Mouse (Mus musculus) heart, embryonic 14.5 days (tissue): Measurements from ENCODE around the gene Cd3g. TPM values are rescaled to one million over a fixed set of nuclear protein-coding genes. Genes with fewer than 3 reads are reported as not detected.
A peak's percentile ranks its signal among the peaks of the same experiment; 100 is the strongest.

Experiments
- ATAC-seq: fragments of 200-750 bp; cut with Nextera tagmentation; 2 replicates; pipeline ENCODE4 v1.8.0; 2017; ENCODE audit warnings: low read depth, moderate TSS enrichment; ENCODE audit not compliant: insufficient number of reproducible peaks, insufficient read depth, low FRiP score
- H3K27ac ChIP-seq, 2 experiments: fragments of 200-500 bp in 1 of 2; fragments of 300-500 bp in 1 of 2; sonication (generic) in 1 of 2; replicated peaks in 1 of 2; 2 replicates each; pipeline ENCODE4 v1.5.1; 2012 to 2014; ENCODE audit warnings: low read depth in 2 of 2, low read length in 2 of 2, control low read depth in 1 of 2, mild to moderate bottlenecking in 1 of 2, mixed read lengths in 1 of 2; ENCODE audit not compliant: control insufficient read depth in 1 of 2, insufficient read depth in 1 of 2
- H3K27me3 ChIP-seq: fragments of 300-500 bp; sonication (generic); 2 replicates; pipeline ENCODE4 v1.6.1; 2014; ENCODE audit warnings: mild to moderate bottlenecking, low read length, control low read depth; ENCODE audit not compliant: control insufficient read depth, insufficient read depth
- H3K36me3 ChIP-seq: fragments of 300-500 bp; sonication (generic); 2 replicates; pipeline ENCODE4 v1.6.1; 2014; ENCODE audit warnings: mild to moderate bottlenecking, control low read depth, low read length, mixed read lengths; ENCODE audit not compliant: control insufficient read depth, insufficient read depth
- H3K4me1 ChIP-seq, 2 experiments: fragments of 200-500 bp in 1 of 2; fragments of 300-500 bp in 1 of 2; sonication (generic) in 1 of 2; 2 replicates each; pipeline ENCODE4 v1.6.1; 2012 to 2014; ENCODE audit warnings: low read length in 2 of 2, control low read depth in 1 of 2, mixed read lengths in 1 of 2; ENCODE audit not compliant: control insufficient read depth in 2 of 2, insufficient read depth in 2 of 2
- H3K4me2 ChIP-seq: fragments of 300-500 bp; sonication (generic); 2 replicates; pipeline ENCODE4 v1.6.1; 2014; ENCODE audit warnings: mild to moderate bottlenecking, low read length
- H3K4me3 ChIP-seq, 2 experiments: fragments of 200-500 bp in 1 of 2; fragments of 300-500 bp in 1 of 2; sonication (generic) in 1 of 2; 2 replicates each; pipeline ENCODE4 v1.5.1; 2012 to 2014; ENCODE audit warnings: low read length in 2 of 2, mild to moderate bottlenecking in 2 of 2, control low read depth in 1 of 2, low read depth in 1 of 2, moderate library complexity in 1 of 2; ENCODE audit not compliant: control insufficient read depth in 1 of 2, insufficient read depth in 1 of 2
- H3K9ac ChIP-seq: fragments of 300-500 bp; sonication (generic); 2 replicates; pipeline ENCODE4 v1.6.1; 2014; ENCODE audit warnings: mild to moderate bottlenecking, low read length
- H3K9me3 ChIP-seq: fragments of 300-500 bp; sonication (generic); 2 replicates; pipeline ENCODE4 v1.6.1; 2016; ENCODE audit warnings: low read length, control low read depth; ENCODE audit not compliant: control insufficient read depth
- WGBS: fragments of 180-500 bp; shearing (Covaris S2); extraction: QIAGEN DNeasy Blood & Tissue Kit; methylation state at CpG from one replicate; pipeline ENCODE4 v1.1.7; 2014; 5-methylcytosine and 5-hydroxymethylcytosine counted together
- polyA plus RNA-seq: library from polyadenylated mRNA; unstranded; fragments of >200 nt; fragmentation: Nextera tagmentation; extraction: Ambion mirVana; gene quantifications from 2 replicates; pipeline ENCODE4 v1.2.1, GENCODE M21; 2014

Gene Cd3g
- polyA plus RNA-seq, 1 experiment from 2014 or later, result 0.20 TPM

DNA sequence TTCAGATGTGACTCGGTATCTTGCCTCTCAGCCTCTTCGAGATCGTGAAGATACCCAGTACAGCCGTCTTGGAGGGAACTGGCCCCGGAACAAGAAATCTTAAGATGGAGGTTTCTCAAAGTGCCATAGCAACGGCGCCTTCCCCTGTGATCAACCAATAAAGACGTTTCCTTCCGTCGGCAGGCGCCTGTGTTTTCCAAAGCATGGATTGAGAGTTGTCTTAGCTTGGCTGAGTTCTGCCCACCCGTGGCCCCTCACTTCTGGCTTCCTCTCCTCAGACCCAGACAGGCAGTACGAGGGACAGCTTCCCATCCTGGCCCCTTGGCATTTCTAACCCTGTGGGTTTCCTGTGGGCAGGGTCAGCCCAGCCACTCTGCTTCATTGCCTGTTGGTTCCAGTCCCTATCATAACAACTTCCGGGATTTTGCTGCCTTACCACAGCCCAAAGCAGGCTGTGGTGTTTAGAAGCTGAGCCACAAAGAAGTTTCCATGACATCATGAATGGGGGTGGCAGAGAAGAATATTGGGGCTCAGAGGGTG lies 6.1 kb upstream of the Cd3g start:
- H3K36me3 ChIP-seq, result no peaks in the 10 kb centered on the region
- no peak overlapping the region for H3K4me3 ChIP-seq
- H3K27ac ChIP-seq, result no peak overlapping the region
- H3K27me3 ChIP-seq, result no peaks in the 10 kb centered on the region
- H3K4me2 ChIP-seq, result peak overlapping the region; percentile 29
- no peak overlapping the region for H3K9ac ChIP-seq
- ATAC-seq, result no peak
- H3K9me3 ChIP-seq, result no peaks in the 10 kb centered on the region
- WGBS, result 56% methylated on average over 14 of the region's 14 CpGs
- peaks cover 2 to 6% of the 10 kb centered on the region in 2 experiments; a peak in 1 of 4 replicates for H3K4me1 ChIP-seq

DNA sequence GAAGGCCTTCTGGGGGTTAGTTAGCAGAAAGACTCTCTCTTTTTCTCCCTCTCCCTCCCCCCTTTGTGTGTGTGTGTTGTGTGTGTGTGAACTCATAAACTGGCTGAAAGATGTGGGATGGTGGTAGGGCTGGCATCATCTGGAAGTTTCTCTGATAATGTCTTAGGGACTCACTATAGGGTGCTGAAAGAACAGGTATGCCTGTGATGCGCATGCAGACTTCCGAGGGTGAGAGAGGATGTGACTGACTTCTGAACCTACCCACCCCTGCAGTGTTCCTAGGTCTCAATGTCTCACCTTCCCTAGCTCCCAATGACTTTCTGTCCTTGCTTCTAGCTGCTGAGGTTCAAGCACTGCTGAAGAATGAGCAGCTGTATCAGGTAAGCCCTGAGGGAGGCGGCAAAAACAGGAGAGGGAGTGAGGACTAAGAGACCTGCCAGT lies 5.5 kb upstream of the Cd3g start:
- WGBS, result 67% methylated on average over 3 of the region's 3 CpGs
- Histone ChIP-seq H3K36me3 (no peaks in the 10 kb centered on the region), H3K9ac (no peak overlapping the region), H3K27ac (no peak overlapping the region), H3K4me1 (peaks cover 2 to 6% of the 10 kb centered on the region in 2 experiments; a peak in 1 of 4 replicates), H3K9me3 (no peaks in the 10 kb centered on the region), H3K4me3 (no peak overlapping the region), H3K27me3 (no peaks in the 10 kb centered on the region), H3K4me2 (peak overlapping the region; percentile 29; the same call in 1 of the 2 replicates)
- no peak for ATAC-seq

DNA sequence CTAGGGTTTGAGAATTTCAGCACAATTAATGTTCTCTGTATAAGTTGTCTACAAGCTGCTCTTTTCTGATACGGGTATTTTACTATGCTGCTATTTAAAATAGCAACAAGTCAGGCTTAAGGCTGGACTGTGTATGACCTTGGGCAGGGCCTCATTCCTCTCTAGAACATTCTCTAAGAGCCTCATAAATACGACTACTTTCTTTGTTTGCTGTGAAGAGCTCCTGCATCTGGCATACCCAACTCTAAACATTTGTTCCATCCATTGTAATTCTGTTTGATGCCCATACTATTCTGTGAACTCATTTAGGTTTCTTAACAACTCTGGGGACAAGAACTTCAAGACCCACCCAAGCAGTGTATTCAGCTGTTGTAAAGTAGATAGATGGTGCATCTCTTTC lies 2.8 kb upstream of the Cd3g start:
- 56% methylated on average over 2 of the region's 2 CpGs for WGBS
- H3K27me3 ChIP-seq, result peaks cover 3% of the 10 kb centered on the region; the same call in 1 of the 2 replicates
- no peaks in the 10 kb centered on the region for H3K36me3 ChIP-seq
- H3K27ac ChIP-seq, result no peak overlapping the region
- H3K9ac ChIP-seq, result no peak overlapping the region
- no peak overlapping the region for H3K4me3 ChIP-seq
- H3K4me1 ChIP-seq, result peaks cover 2 to 6% of the 10 kb centered on the region in 2 experiments; a peak in 1 of 4 replicates
- H3K9me3 ChIP-seq, result no peaks in the 10 kb centered on the region
- no peak overlapping the region for H3K4me2 ChIP-seq
- no peak for ATAC-seq

DNA sequence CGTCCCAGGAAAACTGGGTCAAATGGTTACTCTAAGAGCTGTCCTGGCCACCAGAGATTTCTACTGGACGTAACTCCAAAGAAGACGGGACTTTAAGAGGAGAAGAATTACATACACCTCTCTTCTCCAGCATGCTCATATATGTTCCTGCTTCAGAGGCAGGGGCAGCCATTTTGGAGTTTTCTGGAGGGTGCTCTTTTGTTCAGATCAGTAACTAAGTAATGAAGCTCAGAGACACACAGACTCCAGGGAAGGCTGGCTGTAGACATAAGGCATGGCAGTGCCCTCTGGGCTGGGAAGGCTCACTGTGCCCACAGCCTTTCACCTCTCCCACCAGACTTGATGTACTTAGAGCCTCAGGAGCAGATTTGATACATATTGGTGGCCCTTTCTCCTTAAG lies 2.3 kb upstream of the Cd3g start:
- Histone ChIP-seq H3K36me3 (no peaks in the 10 kb centered on the region), H3K4me3 (no peak overlapping the region), H3K27ac (no peak overlapping the region), H3K4me2 (no peak overlapping the region), H3K9ac (no peak overlapping the region), H3K4me1 (peaks cover 2 to 6% of the 10 kb centered on the region in 2 experiments; a peak in 1 of 4 replicates), H3K9me3 (no peaks in the 10 kb centered on the region), H3K27me3 (peaks cover 4% of the 10 kb centered on the region; the same call in 1 of the 2 replicates)
- ATAC-seq, result no peak
- WGBS, result 80% methylated on average over 3 of the region's 3 CpGs

DNA sequence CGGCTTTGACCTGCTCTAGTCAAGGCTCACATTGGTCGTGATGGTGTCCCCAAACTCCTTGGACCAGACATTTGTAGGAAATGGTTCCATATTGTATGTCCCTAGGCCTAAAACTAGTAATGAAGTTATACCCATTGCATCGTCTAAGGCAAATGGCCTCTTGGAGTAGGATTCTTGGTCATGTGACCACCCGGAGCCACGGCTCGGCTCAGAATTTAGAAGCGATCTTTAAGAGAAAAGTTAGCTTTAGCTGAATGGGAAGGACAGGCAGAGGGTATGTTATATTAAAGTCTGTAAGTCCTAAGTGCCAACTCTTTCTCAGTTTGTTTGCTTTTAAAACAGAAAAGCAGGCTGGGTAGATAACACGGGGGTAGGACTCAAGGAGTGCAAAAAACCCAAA lies 1.9 kb upstream of the Cd3g start:
- no peaks in the 10 kb centered on the region for H3K9me3 ChIP-seq
- no peak overlapping the region for H3K9ac ChIP-seq
- H3K4me3 ChIP-seq, result no peak overlapping the region
- no peak for ATAC-seq
- peaks cover 2 to 6% of the 10 kb centered on the region in 2 experiments; a peak in 1 of 4 replicates for H3K4me1 ChIP-seq
- no peaks in the 10 kb centered on the region for H3K36me3 ChIP-seq
- H3K27me3 ChIP-seq, result peaks cover 4% of the 10 kb centered on the region; the same call in 1 of the 2 replicates
- no peak overlapping the region for H3K4me2 ChIP-seq
- 85% methylated on average over 8 of the region's 8 CpGs for WGBS
- no peak overlapping the region for H3K27ac ChIP-seq

DNA sequence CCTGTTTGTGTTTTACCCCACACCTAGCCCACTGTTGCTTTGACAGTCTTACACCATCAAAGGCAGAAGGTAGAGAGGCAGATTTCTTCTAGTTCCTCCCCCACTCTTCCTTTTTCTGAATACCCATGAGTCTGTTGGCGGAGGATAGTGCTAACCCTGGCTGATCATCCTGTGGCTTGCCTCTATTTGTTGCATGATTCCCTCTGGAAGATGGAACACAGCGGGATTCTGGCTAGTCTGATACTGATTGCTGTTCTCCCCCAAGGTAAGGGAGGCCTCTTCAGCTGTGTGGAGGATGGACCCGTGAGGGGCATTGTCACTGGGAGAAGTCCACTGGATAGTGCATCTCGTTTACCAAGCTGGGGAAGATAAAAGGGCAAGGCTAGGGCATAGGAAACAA lies 1.4 kb upstream of the Cd3g start, which contains the start of gene Cd3d:
Gene Cd3d (plus strand): TSS at position 111 of the 400 bp plus-strand sequence.
- H3K9ac ChIP-seq, result no peak within 1 kb of the TSS
- no peaks in the 10 kb centered on the region for H3K9me3 ChIP-seq
- peaks cover 2 to 6% of the 10 kb centered on the region in 2 experiments; a peak in 1 of 4 replicates for H3K4me1 ChIP-seq
- no peaks in the 10 kb centered on the region for H3K36me3 ChIP-seq
- H3K4me3 ChIP-seq, result no peak within 1 kb of the TSS
- H3K27me3 ChIP-seq, result peaks cover 4% of the 10 kb centered on the region; the same call in 1 of the 2 replicates
- 72% methylated on average over 4 of the region's 4 CpGs for WGBS
- no peak within 1 kb of the TSS for H3K4me2 ChIP-seq
- no peak for ATAC-seq
- H3K27ac ChIP-seq, result no peak within 1 kb of the TSS

DNA sequence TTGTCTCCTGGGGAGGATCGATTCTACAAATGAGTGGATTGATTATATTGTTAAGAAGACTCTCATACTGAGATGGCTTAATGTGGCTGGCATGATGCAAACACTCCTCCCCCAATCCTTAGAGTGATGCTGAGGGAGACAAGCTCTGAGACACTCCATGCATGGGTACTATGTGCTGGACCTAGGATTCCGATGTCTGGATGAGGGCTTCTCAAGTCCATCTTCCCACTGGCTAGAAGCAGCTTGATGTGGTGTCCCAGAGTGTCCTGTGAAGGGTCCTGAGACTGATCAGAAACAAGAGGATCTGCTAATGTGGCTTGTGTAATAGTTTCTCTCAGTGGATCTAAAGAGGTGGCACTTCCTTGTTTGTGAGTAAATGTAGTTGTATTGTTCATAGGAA lies 873 bp upstream of the Cd3g start:
- H3K4me3 ChIP-seq, result no peak overlapping the region
- no peak for ATAC-seq
- 0 out of 4 replicates have a peak, but pooled peaks cover 0 to 4% of the 10 kb centered on the region in 2 experiments for H3K4me1 ChIP-seq
- no peak overlapping the region for H3K4me2 ChIP-seq
- WGBS, result 79% methylated on average over 2 of the region's 2 CpGs
- no peak overlapping the region for H3K9ac ChIP-seq
- no peaks in the 10 kb centered on the region for H3K9me3 ChIP-seq
- peaks cover 4% of the 10 kb centered on the region; the same call in 1 of the 2 replicates for H3K27me3 ChIP-seq
- no peak overlapping the region for H3K27ac ChIP-seq
- no peaks in the 10 kb centered on the region for H3K36me3 ChIP-seq

DNA sequence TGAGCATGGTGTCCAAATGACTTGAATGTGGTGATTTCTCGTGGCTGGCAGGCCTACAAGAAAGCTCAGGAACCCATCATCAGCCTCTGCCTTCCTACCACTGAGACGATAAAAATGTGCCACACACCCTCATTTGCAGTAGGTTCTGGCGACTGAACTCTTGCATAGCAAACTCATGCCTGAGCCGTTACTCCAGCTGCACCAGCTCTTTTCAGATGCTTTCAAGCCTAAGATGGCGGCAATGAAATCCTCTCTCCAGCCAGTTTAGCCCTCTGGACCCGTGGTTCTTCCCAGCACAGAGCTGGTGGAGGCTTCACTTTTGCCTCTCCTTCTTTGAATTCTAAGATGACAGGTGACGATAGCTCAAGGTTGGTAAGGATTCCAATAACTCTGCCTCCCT lies 425 bp downstream of the Cd3g start:
- Histone ChIP-seq H3K36me3 (no peaks in the 10 kb centered on the region), H3K9ac (no peak overlapping the region), H3K4me3 (no peak overlapping the region), H3K9me3 (no peaks in the 10 kb centered on the region), H3K4me2 (no peak overlapping the region), H3K4me1 (no peaks in the 10 kb centered on the region), H3K27me3 (peaks cover 4% of the 10 kb centered on the region; the same call in 1 of the 2 replicates), H3K27ac (no peak overlapping the region)
- WGBS, result 67% methylated on average over 7 of the region's 7 CpGs
- no peak for ATAC-seq
